Mouse (Mus musculus) embryonic facial prominence, embryonic 14.5 days (tissue): Measurements from ENCODE around the gene Chpf2. TPM values are rescaled to one million over a fixed set of nuclear protein-coding genes. Genes with fewer than 3 reads are reported as not detected.

Source experiments
- ATAC-seq: fragments of 200-750 bp; cut with Nextera tagmentation; 2 replicates; pipeline ENCODE4 v1.8.0; 2017; ENCODE audit warnings: low read depth, moderate number of reproducible peaks, moderate TSS enrichment
- DNase-seq: peaks from one replicate; pipeline ENCODE4 v3.0.0-alpha.2; 2015; ENCODE audit warnings: low spot score
- H3K27ac ChIP-seq: fragments of 300-500 bp; sonication (generic); replicated peaks from 2 replicates; pipeline ENCODE4 v1.5.1; 2014; ENCODE audit warnings: low read depth, mild to moderate bottlenecking, low read length, moderate library complexity
- H3K27me3 ChIP-seq: fragments of 300-500 bp; sonication (generic); replicated peaks from 2 replicates; pipeline ENCODE4 v1.6.1; 2014; ENCODE audit warnings: low read length; ENCODE audit not compliant: control insufficient read depth, insufficient read depth
- H3K36me3 ChIP-seq: fragments of 300-500 bp; sonication (generic); 2 replicates; pipeline ENCODE4 v1.6.1; 2014; ENCODE audit warnings: low read length, mixed read lengths; ENCODE audit not compliant: control insufficient read depth, insufficient read depth
- H3K4me1 ChIP-seq: fragments of 300-500 bp; sonication (generic); 2 replicates; pipeline ENCODE4 v1.6.1; 2014; ENCODE audit warnings: antibody characterized with exemption, low read length; ENCODE audit not compliant: control insufficient read depth, insufficient read depth
- H3K4me2 ChIP-seq: fragments of 300-500 bp; sonication (generic); 2 replicates; pipeline ENCODE4 v1.6.1; 2014; ENCODE audit warnings: low read depth, mild to moderate bottlenecking, low read length, moderate library complexity, mixed read lengths
- H3K4me3 ChIP-seq: fragments of 300-500 bp; sonication (generic); 2 replicates; pipeline ENCODE4 v1.5.1; 2014; ENCODE audit warnings: low read depth, mild to moderate bottlenecking, low read length
- H3K9ac ChIP-seq: fragments of 300-500 bp; sonication (generic); 2 replicates; pipeline ENCODE4 v1.6.1; 2014; ENCODE audit warnings: low read depth, mild to moderate bottlenecking, low read length, moderate library complexity, mixed read lengths
- H3K9me3 ChIP-seq: fragments of 300-500 bp; sonication (generic); 2 replicates; pipeline ENCODE4 v1.6.1; 2016; ENCODE audit warnings: low read length; ENCODE audit not compliant: control insufficient read depth
- WGBS: fragments of 180-500 bp; shearing (Covaris S2); extraction: QIAGEN DNeasy Blood & Tissue Kit; methylation state at CpG from one replicate; pipeline ENCODE4 v1.1.7; 2014; 5-methylcytosine and 5-hydroxymethylcytosine counted together
- polyA plus RNA-seq: library from polyadenylated mRNA; unstranded; fragments of >200 nt; fragmentation: Nextera tagmentation; extraction: Ambion mirVana; gene quantifications from 2 replicates; pipeline ENCODE4 v1.2.1, GENCODE M21; 2014

The Chpf2 gene
- polyA plus RNA-seq, 1 experiment from 2014 or later: 21.2 TPM

DNA sequence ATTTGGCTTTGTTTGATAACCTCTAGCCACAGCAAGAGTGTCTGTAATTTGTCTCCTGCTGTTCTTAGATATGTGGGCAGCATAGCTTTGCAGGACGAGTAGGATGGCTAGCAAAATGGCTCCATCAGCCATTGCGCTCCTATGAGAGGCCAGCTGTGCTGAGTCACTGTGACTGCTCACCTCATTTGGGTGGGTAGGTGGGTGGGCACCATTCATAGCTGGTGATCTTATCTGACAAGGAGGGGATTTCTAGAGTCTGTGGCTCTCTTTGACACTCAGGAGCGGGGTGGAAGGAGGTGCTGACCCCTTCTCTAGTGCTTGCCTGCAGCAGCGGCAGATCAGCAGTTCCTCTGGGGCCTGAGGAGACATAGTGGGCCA, 648 bp downstream of the Chpf2 start:
- H3K27ac ChIP-seq: no peak overlapping the region; the same call in 1 of the 2 replicates
- DNase-seq (no peak), ATAC-seq (no peak)
- H3K4me3 ChIP-seq: peak overlapping the region; percentile 79
- peak overlapping the region; percentile 77 for H3K4me2 ChIP-seq
- peaks cover 39% of the 10 kb centered on the region for H3K36me3 ChIP-seq
- peaks cover 7% of the 10 kb centered on the region; the same call in 1 of the 2 replicates for H3K4me1 ChIP-seq
- 26% methylated on average over 4 of the region's 4 CpGs for WGBS
- no peaks in the 10 kb centered on the region for H3K27me3 ChIP-seq
- peak overlapping the region; percentile 80 for H3K9ac ChIP-seq
- H3K9me3 ChIP-seq: no peaks in the 10 kb centered on the region

DNA sequence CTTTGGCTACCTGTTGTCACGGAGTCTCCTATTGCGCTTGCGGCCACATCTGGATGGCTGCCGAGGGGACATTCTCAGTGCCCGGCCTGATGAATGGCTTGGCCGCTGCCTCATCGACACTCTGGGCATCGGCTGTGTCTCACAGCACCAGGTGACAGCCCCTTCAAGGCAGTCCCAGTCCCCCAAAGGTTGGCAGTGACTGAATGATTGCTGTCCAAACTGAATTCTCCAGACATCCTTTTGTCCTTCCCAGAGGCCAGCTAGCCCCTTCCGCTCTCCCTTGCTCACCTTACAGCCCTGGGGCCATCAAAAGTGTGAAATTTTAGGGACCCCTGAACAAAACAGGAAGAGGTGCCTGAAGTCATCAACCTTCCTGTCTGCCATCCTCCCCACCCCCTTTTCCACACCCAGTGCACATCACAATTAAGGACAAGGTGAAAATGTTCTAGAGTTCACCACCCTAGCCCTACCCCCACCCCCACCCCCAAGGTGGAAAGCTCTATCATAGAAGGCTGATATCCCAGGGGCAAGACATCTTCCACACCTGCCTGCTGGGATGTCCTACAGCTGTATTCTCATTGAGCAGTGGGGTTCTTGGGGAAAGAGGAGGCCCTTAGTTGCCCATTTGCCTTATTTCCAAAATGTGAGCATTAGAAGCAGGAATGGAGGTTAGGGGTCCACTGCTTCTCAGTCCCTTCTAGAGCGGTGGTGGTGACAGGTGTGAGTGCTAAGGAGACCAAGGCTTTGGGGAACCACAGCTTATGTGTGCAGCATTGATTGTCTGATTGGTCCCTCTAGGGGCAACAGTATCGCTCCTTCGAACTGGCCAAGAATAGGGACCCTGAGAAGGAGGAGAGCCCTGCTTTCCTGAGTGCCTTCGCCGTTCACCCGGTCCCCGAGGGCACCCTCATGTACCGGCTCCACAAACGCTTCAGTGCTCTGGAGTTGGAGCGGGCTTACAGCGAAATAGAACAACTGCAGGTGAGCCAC, 3.3 kb downstream of the Chpf2 start:
- peaks cover 65% of the 10 kb centered on the region for H3K36me3 ChIP-seq
- no peak overlapping the region for H3K4me2 ChIP-seq
- H3K9me3 ChIP-seq: no peaks in the 10 kb centered on the region
- ATAC-seq (no peak), DNase-seq (no peak)
- H3K27me3 ChIP-seq: no peaks in the 10 kb centered on the region
- WGBS: 88% methylated on average over 20 of the region's 20 CpGs
- H3K9ac ChIP-seq: no peak overlapping the region
- H3K4me3 ChIP-seq: no peak overlapping the region
- no peak overlapping the region for H3K27ac ChIP-seq
- H3K4me1 ChIP-seq: peaks cover 7% of the 10 kb centered on the region; the same call in 1 of the 2 replicates

DNA sequence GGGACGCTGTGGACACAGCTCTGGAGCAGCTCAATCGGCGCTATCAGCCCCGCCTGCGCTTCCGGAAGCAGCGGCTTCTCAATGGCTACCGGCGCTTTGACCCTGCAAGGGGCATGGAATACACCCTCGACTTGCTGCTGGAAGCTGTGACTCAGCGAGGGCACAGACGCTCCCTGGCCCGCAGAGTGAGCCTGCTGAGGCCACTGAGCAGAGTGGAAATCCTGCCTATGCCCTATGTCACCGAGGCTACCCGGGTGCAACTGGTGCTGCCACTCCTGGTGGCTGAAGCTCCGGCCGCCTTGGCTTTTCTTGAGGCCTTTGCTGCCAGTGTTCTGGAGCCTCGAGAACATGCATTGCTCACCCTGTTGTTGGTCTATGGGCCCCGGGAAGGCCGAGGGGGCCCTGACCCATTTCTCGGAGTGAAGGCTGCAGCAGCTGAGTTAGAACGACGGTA, 4.8 kb downstream of the Chpf2 start:
- WGBS: 26% methylated on average over 18 of the region's 23 CpGs
- H3K4me2 ChIP-seq: 0 out of 2 replicates have a peak overlapping the region, but pooled peaks have one; percentile 18
- no peak for ATAC-seq
- no peak overlapping the region for H3K4me3 ChIP-seq
- no peaks in the 10 kb centered on the region for H3K9me3 ChIP-seq
- peaks cover 7% of the 10 kb centered on the region; the same call in 1 of the 2 replicates for H3K4me1 ChIP-seq
- no peak overlapping the region for H3K9ac ChIP-seq
- H3K27me3 ChIP-seq: no peaks in the 10 kb centered on the region
- no peak for DNase-seq
- H3K36me3 ChIP-seq: peaks cover 80% of the 10 kb centered on the region
- H3K27ac ChIP-seq: no peak overlapping the region

DNA sequence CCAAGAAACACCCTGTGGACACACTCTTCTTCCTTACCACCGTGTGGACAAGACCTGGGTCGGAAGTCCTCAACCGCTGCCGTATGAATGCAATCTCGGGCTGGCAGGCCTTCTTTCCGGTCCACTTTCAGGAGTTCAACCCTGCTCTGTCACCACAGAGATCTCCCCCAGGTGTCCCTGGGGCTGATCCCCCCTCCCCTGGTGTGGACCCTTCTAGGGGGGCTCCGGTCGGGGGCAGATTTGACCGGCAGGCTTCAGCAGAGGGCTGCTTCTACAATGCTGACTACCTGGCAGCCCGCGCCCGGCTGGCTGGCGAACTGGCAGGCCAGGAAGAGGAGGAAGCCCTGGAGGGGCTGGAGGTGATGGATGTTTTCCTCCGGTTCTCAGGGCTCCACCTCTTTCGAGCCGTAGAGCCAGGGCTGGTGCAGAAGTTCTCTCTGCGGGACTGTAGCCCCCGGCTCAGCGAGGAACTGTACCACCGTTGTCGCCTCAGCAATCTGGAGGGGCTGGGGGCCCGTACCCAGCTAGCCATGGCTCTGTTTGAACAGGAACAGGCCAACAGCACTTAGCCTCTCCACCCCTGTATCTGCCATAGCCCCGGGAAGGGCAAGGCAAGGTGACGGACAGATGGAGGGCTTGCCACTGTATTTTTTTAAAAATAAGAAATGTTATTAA, 5.4 kb downstream of the Chpf2 start:
- DNase-seq: no peak
- Histone ChIP-seq H3K27ac (no peak overlapping the region), H3K36me3 (peaks cover 80% of the 10 kb centered on the region), H3K27me3 (no peaks in the 10 kb centered on the region), H3K4me2 (peak overlapping the region; percentile 18; the same call in 1 of the 2 replicates), H3K4me3 (no peak overlapping the region), H3K4me1 (peaks cover 8% of the 10 kb centered on the region), H3K9me3 (no peaks in the 10 kb centered on the region), H3K9ac (no peak overlapping the region)
- WGBS: 52% methylated on average over 21 of the region's 24 CpGs
- ATAC-seq: no peak

DNA sequence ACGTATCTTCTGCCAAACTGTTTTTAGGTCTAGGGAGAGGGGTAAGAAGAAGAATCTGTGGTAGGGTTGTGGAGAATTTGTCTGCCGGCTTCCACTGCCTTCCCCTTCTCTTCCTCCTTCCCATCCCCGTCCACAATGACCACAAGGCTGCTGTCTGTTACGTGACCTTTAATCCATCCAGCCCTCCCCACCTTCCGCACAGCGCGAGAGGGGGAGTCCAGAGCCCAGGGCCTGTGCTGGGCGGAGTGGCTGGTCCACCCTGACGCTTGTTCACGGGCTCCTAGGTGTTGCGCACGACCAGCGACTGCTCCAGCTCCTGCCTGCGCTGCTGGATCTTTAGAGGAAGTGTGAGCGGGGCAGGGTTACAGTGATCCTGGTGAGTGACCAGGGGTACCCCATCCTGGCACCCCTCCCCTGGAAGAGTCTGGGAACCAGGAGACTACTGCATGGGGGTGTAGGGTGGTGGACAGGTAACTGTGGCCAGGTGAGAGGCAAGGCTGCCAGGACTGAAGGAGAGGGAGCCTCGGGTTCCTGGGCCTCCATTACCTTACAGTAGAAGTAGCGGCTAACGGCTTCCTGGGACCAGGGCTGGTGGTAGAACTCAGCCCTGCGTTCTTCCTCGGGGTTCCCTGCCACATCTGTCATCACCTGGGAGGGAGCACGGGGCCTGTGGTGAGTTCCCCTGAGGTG, 6.1 kb downstream of the Chpf2 start:
- no peak overlapping the region for H3K9ac ChIP-seq
- H3K27ac ChIP-seq: no peak overlapping the region
- DNase-seq: no peak
- ATAC-seq: no peak
- H3K4me2 ChIP-seq: no peak overlapping the region
- peaks cover 8% of the 10 kb centered on the region for H3K4me1 ChIP-seq
- 63% methylated on average over 19 of the region's 21 CpGs for WGBS
- H3K4me3 ChIP-seq: no peak overlapping the region
- H3K36me3 ChIP-seq: peaks cover 80% of the 10 kb centered on the region
- H3K27me3 ChIP-seq: no peaks in the 10 kb centered on the region
- no peaks in the 10 kb centered on the region for H3K9me3 ChIP-seq

DNA sequence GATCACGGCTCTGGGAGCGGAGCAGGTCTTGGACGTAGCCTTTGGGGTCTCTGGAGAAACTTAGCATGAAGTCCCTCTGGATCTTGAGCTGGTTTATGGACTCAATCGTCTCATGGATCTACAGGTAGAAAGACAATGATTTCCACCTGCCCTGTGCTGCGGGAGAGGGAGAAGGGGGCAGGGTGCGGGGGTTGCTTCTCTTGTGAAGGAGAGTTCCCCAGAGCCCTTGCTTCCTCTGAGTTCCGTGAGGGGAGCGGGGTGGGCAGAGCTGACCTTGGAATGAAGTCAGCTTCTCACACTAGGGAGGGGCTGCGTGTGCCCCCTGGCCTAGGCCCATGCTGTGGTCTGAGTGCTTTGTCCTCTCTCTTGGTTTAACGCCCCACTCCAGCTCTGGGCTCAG, 6.7 kb downstream of the Chpf2 start:
- H3K36me3 ChIP-seq: peaks cover 77% of the 10 kb centered on the region
- no peak overlapping the region for H3K4me3 ChIP-seq
- DNase-seq (no peak), ATAC-seq (no peak)
- no peak overlapping the region for H3K27ac ChIP-seq
- WGBS: 68% methylated on average over 9 of the region's 10 CpGs
- no peaks in the 10 kb centered on the region for H3K27me3 ChIP-seq
- no peaks in the 10 kb centered on the region for H3K9me3 ChIP-seq
- no peak overlapping the region for H3K4me2 ChIP-seq
- H3K4me1 ChIP-seq: peaks cover 9% of the 10 kb centered on the region
- no peak overlapping the region for H3K9ac ChIP-seq

DNA sequence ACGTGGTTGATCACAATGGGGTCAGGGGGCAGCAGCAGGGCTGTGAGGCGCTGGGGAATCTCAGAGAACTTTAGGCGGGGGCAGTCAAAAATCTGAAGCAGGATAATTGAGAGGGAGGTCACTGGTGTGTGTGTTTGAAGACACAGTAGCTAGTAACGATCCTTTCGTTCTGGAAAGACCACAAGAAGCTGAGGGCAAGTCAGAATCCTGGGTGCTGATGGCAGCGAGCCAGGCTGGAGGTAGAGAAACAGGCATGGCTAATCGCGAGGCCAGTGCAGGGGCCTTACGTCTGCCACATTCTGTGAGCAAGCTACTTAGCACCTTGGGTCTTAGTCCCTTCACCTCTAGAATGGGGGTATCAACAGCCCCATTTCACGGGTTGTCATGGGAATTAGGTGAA, 7.4 kb downstream of the Chpf2 start:
- DNase-seq (no peak), ATAC-seq (no peak)
- no peak overlapping the region for H3K27ac ChIP-seq
- H3K9ac ChIP-seq: no peak overlapping the region
- H3K4me3 ChIP-seq: no peak overlapping the region
- H3K9me3 ChIP-seq: no peaks in the 10 kb centered on the region
- WGBS: 68% methylated on average over 10 of the region's 10 CpGs
- no peak overlapping the region for H3K4me2 ChIP-seq
- H3K4me1 ChIP-seq: peaks cover 15% of the 10 kb centered on the region
- no peaks in the 10 kb centered on the region for H3K27me3 ChIP-seq
- H3K36me3 ChIP-seq: peaks cover 70% of the 10 kb centered on the region

DNA sequence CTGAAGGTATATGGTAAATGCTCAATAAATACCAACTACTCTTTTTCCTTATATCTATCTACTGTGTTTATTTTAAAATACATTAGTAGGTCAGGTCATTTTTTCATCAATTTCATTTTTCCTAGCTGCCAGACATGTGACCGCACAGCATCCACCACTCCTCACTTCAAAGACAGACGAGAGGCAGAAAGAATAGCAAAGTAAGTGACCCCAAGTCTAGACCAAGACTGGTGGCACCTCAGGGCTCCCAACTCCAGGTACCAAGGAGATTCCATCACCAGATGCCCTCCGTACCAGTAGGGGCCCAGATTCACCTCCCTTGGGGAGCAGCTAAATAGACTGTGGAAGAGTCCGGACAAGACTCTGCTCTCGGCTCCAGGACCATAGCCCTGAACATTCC, 7.8 kb downstream of the Chpf2 start:
- H3K36me3 ChIP-seq: peaks cover 66% of the 10 kb centered on the region
- H3K4me2 ChIP-seq: no peak overlapping the region
- no peak overlapping the region for H3K27ac ChIP-seq
- no peak for ATAC-seq
- 85% methylated on average over 5 of the region's 5 CpGs for WGBS
- peaks cover 19% of the 10 kb centered on the region for H3K4me1 ChIP-seq
- H3K9ac ChIP-seq: no peak overlapping the region
- H3K4me3 ChIP-seq: no peak overlapping the region
- H3K27me3 ChIP-seq: no peaks in the 10 kb centered on the region
- no peaks in the 10 kb centered on the region for H3K9me3 ChIP-seq
- DNase-seq: no peak
